Mouse (Mus musculus): ENCODE data around the gene Ghdc. TPM values are rescaled to one million over a fixed set of nuclear protein-coding genes. Genes with fewer than 3 reads are reported as not detected.

Gene Ghdc
- total and polyA plus RNA-seq, 3 experiments, result 5.7 to 9.2 TPM; not detected in 1

- no peak for TF ChIP-seq USF2 (IDR thresholded peaks at IDR 0.05; ENCODE audit: borderline replicate concordance in 1 of 2, insufficient read depth in 1 of 2, low read depth in 1 of 2, low read length in 2 of 2)
- peak; percentile 77 for TF ChIP-seq ELF1 (IDR thresholded peaks at IDR 0.05; ENCODE audit: low read depth, low read length)
- TF ChIP-seq CHD2 (IDR thresholded peaks at IDR 0.05; ENCODE audit: low read length), result no peak
- 0 out of 4 replicates have a peak, but pooled peaks of 1 of the 2 experiments have one; percentile 18 for TF ChIP-seq EP300 (IDR thresholded peaks at IDR 0.05; ENCODE audit: low read depth in 1 of 2, low read length in 2 of 2)
Observed at GRCm38 (mm10) chr11:100770646-100771408, at the start of gene Ghdc (continued).

GRCm38 (mm10) chr11:100820047-100820446 lies 49.3 kb upstream of the Ghdc start:
- Histone ChIP-seq H3K27me3 (ENCODE audit: control insufficient read depth in 1 of 2, insufficient read depth in 2 of 2, low read length in 2 of 2) (no peaks in the 10 kb centered on the region), H3K9ac (ENCODE audit: control insufficient read depth, low read depth, low read length, poor library complexity, severe bottlenecking) (0 out of 2 replicates have a peak overlapping the region, but pooled peaks have one; percentile 11), H3K79me2 (ENCODE audit: control insufficient read depth, insufficient read depth, low read length, poor library complexity) (peaks cover 17% of the 10 kb centered on the region; the same call in 1 of the 2 replicates), H3K9me3 (replicated peaks; ENCODE audit: insufficient read depth, low read length) (no peaks in the 10 kb centered on the region), H3K36me3 (ENCODE audit: control insufficient read depth in 1 of 2, insufficient read depth in 2 of 2, low read length in 2 of 2) (peaks cover 0 to 41% of the 10 kb centered on the region in 2 experiments; a peak in 2 of 4 replicates), H3K4me1 (ENCODE audit: control insufficient read depth in 1 of 2, insufficient read depth in 2 of 2, low read length in 2 of 2) (peaks cover 26 to 58% of the 10 kb centered on the region in 2 experiments), H3K27ac (ENCODE audit: control insufficient read depth, low read depth, low read length) (peak overlapping the region; percentile 20; the same call in 1 of the 2 replicates), H3K4me3 (ENCODE audit: control insufficient read depth in 1 of 2, insufficient read depth in 1 of 2, low read depth in 2 of 2, low read length in 2 of 2) (no peak overlapping the region)
- no peak for TF ChIP-seq ZNF384 (IDR thresholded peaks at IDR 0.05; ENCODE audit: low read depth, low read length)
- TF ChIP-seq POLR2A (IDR thresholded peaks at IDR 0.05; ENCODE audit: control insufficient read depth in 1 of 2, insufficient read depth in 1 of 2, low read depth in 1 of 2, low read length in 2 of 2, poor library complexity in 1 of 2), result no peak
- no peak for TF ChIP-seq POLR2AphosphoS5 (IDR thresholded peaks at IDR 0.05; ENCODE audit: borderline replicate concordance, low read depth, low read length)
- TF ChIP-seq ZMIZ1 (IDR thresholded peaks at IDR 0.05; ENCODE audit: low read depth, low read length), result no peak
- TF ChIP-seq GATA1 (IDR thresholded peaks at IDR 0.05; ENCODE audit: low read depth, low read length), result no peak
- TF ChIP-seq ZKSCAN1 (IDR thresholded peaks at IDR 0.05; ENCODE audit: low read depth, low read length), result no peak
- no peak for TF ChIP-seq RAD21 (IDR thresholded peaks at IDR 0.05; ENCODE audit: low read depth, low read length)
- no peak for TF ChIP-seq E2F4 (IDR thresholded peaks at IDR 0.05; ENCODE audit: borderline replicate concordance, low read depth, low read length)
- no peak for TF ChIP-seq TCF12 (IDR thresholded peaks at IDR 0.05; ENCODE audit: low read depth, low read length)
- no peak for TF ChIP-seq MAFK (IDR thresholded peaks at IDR 0.05; ENCODE audit: borderline replicate concordance, low read depth, low read length)
- TF ChIP-seq HCFC1 (IDR thresholded peaks at IDR 0.05; ENCODE audit: low read depth, low read length), result no peak
- no peak for TF ChIP-seq RCOR1 (IDR thresholded peaks at IDR 0.05; ENCODE audit: low read depth, low read length)
- no peak for TF ChIP-seq MXI1 (IDR thresholded peaks at IDR 0.05; ENCODE audit: low read depth, low read length)
- TF ChIP-seq JUND (IDR thresholded peaks at IDR 0.05; ENCODE audit: low read depth, low read length), result no peak
- no peak for TF ChIP-seq SMC3 (IDR thresholded peaks at IDR 0.05; ENCODE audit: low read depth, low read length)
- TF ChIP-seq USF1 (IDR thresholded peaks at IDR 0.05; ENCODE audit: low read depth, low read length), result no peak
- no peak for DNase-seq (ENCODE audit: low read depth, low spot score)

All from MEL (cell line).